Mouse (Mus musculus) bone marrow, adult 2 months (tissue): ENCODE measurements around the gene Traf2.

Experiments used
- CTCF ChIP-seq: fragments of 200-500 bp; IDR thresholded peaks from 2 replicates; pipeline ENCODE4 v1.5.1; 2011; ENCODE audit warnings: low read length, control low read depth; ENCODE audit not compliant: control insufficient read depth, insufficient read depth
- POLR2A ChIP-seq: fragments of 200-500 bp; IDR thresholded peaks from 2 replicates; pipeline ENCODE4 v1.6.1; 2011; ENCODE audit warnings: low read depth, mild to moderate bottlenecking, control low read depth, low read length, borderline replicate concordance; ENCODE audit not compliant: control insufficient read depth

GRCm38 (mm10) chr2:25557221-25557963 lies 10.7 kb upstream of the Traf2 start, which contains the start of gene Edf1:
- TF ChIP-seq CTCF (no peak), POLR2A (no peak; the same call in 1 of the 2 replicates)
